Mouse (Mus musculus): ENCODE measurements around the gene Mrpl12.
A peak's percentile ranks its signal among the peaks of the same experiment; 100 is the strongest.

Gene Mrpl12

GRCm38 (mm10) chr11:120484265-120484981, at the start of gene Mrpl12:
TSS of gene Mrpl12 (plus strand) at chr11:120484613.
- peak; percentile 95 for DNase-seq (ENCODE audit: low read depth, low spot score)

- DNase-seq (ENCODE audit: low read depth, low spot score): peak; percentile 79
Measured at GRCm38 (mm10) chr11:120437152-120437856, 47.1 kb upstream of the Mrpl12 start, which contains the start of gene Nploc4. TSS of gene Nploc4 (minus strand) at chr11:120437708.

- DNase-seq (ENCODE audit: low read depth, low spot score): peak; percentile 39
Measured at GRCm38 (mm10) chr11:120437857-120438385, 46.5 kb upstream of the Mrpl12 start.

DNA sequence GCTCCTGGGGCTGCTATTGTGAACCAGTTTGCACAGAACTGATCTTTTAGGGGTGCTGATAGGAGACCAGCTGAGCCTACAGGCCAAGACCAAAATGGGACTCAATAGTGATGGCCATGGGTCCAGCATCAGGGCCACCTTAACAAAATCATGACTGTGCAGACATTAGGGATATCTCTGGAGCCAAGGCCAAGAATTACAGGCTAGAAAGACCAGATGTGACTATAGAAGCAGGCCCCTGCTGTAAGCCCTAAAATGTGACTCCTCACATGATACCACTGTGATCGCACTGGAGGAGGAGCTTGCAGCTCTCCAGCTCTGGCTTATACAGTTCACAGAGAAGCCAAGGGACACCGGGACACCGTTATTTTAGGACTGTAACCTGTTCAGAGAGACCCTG, 42.1 kb upstream of the Mrpl12 start, which contains the start of gene Tspan10:
TSS of gene Tspan10 (plus strand) at position 301 of the 400 bp plus-strand sequence.
- DNase-seq (ENCODE audit: low read depth, low spot score): no peak

DNA sequence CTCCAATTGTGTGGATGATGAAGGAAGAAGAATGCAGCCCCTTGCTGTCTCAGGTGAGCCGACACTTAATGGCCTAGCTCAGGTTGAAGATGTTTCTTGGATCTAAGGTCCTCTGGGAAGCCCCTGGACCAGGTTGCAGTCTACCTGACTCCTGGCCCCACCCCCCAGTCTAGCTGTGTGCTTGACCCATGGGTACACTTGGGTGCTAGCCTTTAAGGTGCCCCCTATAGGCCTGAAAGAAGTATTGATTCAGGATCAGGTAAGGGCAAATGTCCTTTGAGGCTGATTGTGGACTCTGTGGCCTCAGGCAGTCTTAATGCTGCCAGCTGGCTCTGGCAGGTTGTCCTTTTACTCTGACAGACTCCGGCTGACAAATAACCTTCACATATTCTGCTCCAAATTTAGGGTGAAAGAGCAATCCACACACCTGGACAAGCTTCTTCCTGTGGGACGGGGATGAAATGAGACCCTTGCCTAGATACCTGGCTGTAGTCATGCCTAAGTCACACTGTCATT, 41.6 kb upstream of the Mrpl12 start:
- no peak for DNase-seq (ENCODE audit: low read depth, low spot score)

GRCm38 (mm10) chr11:120444106-120444505, 40.3 kb upstream of the Mrpl12 start:
- no peak for DNase-seq (ENCODE audit: low read depth, low spot score)

- DNase-seq (ENCODE audit: low read depth, low spot score): no peak
Measured at GRCm38 (mm10) chr11:120445475-120445874, 38.9 kb upstream of the Mrpl12 start.

DNA sequence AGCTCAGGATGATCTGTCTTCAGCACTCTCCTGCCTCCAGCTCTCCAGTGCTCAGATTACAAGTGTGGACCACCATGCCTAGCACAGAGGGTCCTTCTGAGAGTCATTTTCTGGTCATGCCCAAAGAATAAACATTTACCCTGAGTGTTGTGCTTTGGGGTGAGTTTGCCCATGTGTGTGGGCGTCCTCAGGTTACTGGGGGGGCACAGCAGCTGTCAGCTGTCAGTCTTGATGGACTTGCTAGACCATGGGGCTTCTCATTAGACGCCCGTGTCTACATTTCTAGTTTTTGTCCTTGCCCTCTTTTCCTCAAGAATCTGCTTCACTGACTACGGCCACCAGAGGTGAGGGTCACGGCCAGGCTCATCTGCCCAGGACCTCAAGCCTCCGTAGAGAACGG, 37.2 kb upstream of the Mrpl12 start:
- DNase-seq (ENCODE audit: low read depth, low spot score): no peak

GRCm38 (mm10) chr11:120452246-120452645, 32.2 kb upstream of the Mrpl12 start:
- DNase-seq (ENCODE audit: low read depth, low spot score): no peak

DNA sequence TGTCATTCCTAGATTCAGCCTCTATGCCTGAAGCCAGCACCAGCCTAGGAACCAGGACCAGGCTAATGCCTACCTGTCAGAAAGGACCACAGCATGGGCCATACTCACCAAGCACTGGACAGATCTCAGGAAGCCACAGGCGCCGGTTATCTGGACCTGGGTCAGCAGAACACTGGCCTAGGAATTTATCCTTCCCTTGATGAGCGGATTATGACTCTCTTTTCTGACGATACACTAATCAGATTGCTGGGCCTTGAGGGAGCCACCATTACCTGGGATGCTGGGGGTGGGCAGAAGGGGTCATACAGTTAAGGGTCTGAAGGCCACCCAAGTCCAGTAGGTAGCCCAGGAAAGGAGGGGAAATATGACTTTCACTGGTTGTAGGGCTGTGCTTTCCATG, 31.1 kb upstream of the Mrpl12 start, which contains the start of gene Pde6g:
TSS of gene Pde6g (minus strand) at position 195 of the 400 bp plus-strand sequence.
- no peak for DNase-seq (ENCODE audit: low read depth, low spot score)

GRCm38 (mm10) chr11:120454965-120455364, 29.4 kb upstream of the Mrpl12 start:
- DNase-seq (ENCODE audit: low read depth, low spot score): no peak

DNA sequence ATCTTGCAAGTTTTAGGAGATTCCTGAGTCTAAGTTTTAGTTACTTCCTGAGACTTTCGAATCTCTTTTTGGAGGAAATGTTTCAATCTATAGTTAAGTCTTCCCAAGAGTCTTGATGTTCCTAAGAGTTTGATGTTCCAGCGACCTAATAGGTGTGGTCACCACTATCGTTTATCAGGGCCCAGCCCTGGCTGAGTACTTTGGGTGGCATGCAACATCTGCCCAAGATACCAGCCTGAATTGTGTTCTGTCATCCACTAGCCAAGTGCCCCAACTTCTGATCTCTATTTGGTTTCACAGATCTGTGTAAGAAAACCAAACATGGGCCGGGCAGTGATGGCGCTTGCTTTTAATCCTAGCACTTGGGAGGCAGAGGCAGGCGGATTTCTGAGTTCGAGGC, 29.0 kb upstream of the Mrpl12 start:
- DNase-seq (ENCODE audit: low read depth, low spot score): no peak

- no peak for DNase-seq (ENCODE audit: low read depth, low spot score)
Measured at GRCm38 (mm10) chr11:120457370-120457769, 27.0 kb upstream of the Mrpl12 start.

DNA sequence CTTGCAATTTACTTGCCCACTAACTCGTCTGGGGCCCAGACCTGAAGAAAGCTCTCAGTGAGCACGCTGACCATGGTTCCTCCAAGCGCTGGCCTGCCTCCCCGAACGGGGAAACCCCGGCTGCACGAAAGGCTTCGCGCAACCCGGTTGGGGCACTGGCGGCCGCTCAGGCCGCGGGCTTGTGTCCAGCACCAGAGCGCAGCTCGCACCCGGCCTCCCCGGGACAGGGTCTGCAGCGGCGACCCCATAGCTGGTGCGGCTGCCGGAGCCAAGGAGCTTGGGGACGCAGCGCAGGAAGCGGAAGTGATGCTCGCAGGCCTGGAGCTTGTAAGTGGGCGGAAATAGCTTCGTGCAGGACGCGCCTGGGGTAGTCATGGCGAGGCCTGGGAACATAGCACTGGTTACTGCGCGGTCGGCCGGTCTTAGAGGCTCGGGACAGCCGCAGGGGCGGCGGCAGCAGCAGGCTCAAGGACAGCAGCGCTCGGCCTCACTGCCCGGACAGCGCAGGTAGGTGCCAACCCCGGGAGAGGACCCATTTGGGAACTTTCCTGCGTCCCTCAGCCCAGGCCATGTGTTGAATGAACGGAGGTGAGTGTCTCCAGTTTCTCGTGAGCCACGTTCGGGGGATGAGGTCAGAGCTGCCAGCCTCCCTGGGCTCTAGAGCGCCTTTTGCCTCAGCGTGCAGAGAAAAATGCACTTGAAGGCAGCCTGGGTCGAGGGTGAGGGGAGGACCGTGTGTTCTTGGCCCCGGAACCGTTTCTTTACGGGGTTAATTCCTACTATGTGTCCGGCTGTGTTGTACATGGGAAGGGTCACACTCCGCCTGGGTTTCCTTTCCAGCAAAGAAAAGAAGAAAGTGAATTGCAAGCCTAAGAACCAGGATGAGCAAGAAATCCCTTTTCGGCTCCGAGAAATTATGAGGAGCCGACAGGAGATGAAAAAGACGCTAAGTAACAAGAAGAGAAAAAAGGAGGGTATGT, 26.4 kb upstream of the Mrpl12 start, which contains the start of the genes Oxld1 and Ccdc137:
TSS of gene Oxld1 (minus strand) at position 297 of the 980 bp plus-strand sequence.
TSS of gene Ccdc137 (plus strand) at position 344 of the 980 bp plus-strand sequence.
- DNase-seq (ENCODE audit: low read depth, low spot score): peak; percentile 90

GRCm38 (mm10) chr11:120458847-120459597, 25.4 kb upstream of the Mrpl12 start:
- DNase-seq (ENCODE audit: low read depth, low spot score): peak; percentile 64

DNA sequence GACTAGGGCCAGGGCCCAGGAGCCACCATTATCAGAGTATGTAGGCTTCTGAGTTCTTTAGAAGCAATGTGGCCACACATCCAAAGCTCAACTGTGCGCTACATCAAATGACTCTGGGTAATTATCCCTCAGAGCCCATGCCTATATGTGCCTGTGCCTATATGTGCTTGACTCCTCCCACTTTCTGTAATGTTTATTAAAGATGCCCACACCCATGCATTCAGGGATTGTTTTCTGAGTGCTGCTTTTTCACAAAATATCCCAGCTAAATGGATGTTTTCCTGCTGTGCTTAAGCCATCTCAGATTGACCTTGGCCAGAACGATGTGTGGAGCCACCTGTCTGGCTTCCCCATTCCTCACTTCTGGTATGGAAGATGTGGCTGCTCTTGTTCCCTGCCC, 20.9 kb upstream of the Mrpl12 start:
- no peak for DNase-seq (ENCODE audit: low read depth, low spot score)

DNA sequence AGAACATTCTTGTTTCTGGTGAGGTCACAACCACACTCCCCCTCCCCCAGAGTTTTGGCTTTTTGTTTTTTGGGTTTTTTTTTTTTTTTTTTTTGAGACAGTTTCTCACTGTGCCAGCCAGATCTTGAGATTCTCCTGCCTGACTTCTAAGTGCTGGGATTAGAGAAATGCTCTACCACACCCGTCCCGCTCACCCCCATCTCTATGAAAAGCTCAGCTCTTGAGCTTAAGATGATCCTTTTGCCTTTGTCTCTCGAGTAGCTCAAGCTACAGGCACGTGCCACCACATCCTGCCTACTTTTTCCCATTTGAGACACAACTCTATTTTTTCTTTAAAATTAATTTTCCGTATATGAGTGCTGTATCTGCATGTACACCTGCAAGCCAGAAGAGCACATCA, 20.0 kb upstream of the Mrpl12 start:
- DNase-seq (ENCODE audit: low read depth, low spot score): no peak

GRCm38 (mm10) chr11:120465521-120465920, 18.9 kb upstream of the Mrpl12 start:
- peak; percentile 66 for DNase-seq (ENCODE audit: low read depth, low spot score)

GRCm38 (mm10) chr11:120467051-120467735, 17.2 kb upstream of the Mrpl12 start, which contains the start of gene Arl16:
TSS of gene Arl16 (minus strand) at chr11:120467607.
- DNase-seq (ENCODE audit: low read depth, low spot score): peak; percentile 99

- DNase-seq (ENCODE audit: low read depth, low spot score): no peak
Measured at GRCm38 (mm10) chr11:120467736-120468092, 16.7 kb upstream of the Mrpl12 start.
